Mouse (Mus musculus): Measurements from ENCODE around the gene Cfi. TPM values are rescaled to one million over a fixed set of nuclear protein-coding genes. Genes with fewer than 3 reads are reported as not detected.

The Cfi gene
- polyA plus RNA-seq, 1 experiment from 2014 or later = 0.48 TPM

- WGBS = 91% methylated on average over 10 of the region's 10 CpGs
- Histone ChIP-seq H3K9ac (no peak overlapping the region), H3K27me3 (no peaks in the 10 kb centered on the region), H3K36me3 (peaks cover 49% of the 10 kb centered on the region), H3K4me1 (peaks cover 11% of the 10 kb centered on the region), H3K4me2 (replicated peaks) (no peak overlapping the region), H3K9me3 (replicated peaks) (no peaks in the 10 kb centered on the region), H3K27ac (replicated peaks) (no peak overlapping the region), H3K4me3 (replicated peaks) (no peak overlapping the region)
- no peak for ATAC-seq (ENCODE audit: insufficient number of reproducible peaks, low FRiP score, low TSS enrichment, low read depth)
Observed at GRCm38 (mm10) chr3:129826691-129827090, 9.0 kb upstream of the Cfi start.

GRCm38 (mm10) chr3:129827691-129828090, 8.0 kb upstream of the Cfi start:
- Histone ChIP-seq H3K36me3 (peaks cover 49% of the 10 kb centered on the region), H3K4me3 (replicated peaks) (no peak overlapping the region), H3K9me3 (replicated peaks) (no peaks in the 10 kb centered on the region), H3K27me3 (peaks cover 3% of the 10 kb centered on the region; the same call in 1 of the 2 replicates), H3K4me1 (peaks cover 11% of the 10 kb centered on the region), H3K27ac (replicated peaks) (no peak overlapping the region), H3K4me2 (replicated peaks) (no peak overlapping the region), H3K9ac (no peak overlapping the region)
- ATAC-seq (ENCODE audit: insufficient number of reproducible peaks, low FRiP score, low TSS enrichment, low read depth) = no peak
- 96% methylated on average over 5 of the region's 5 CpGs for WGBS

- H3K27ac ChIP-seq (replicated peaks) = peak overlapping the region; percentile 91
- ATAC-seq (ENCODE audit: insufficient number of reproducible peaks, low FRiP score, low TSS enrichment, low read depth) = peak; percentile 5; the same call in 1 of the 2 replicates
- 0% methylated on average over 38 of the region's 45 CpGs for WGBS
- peak overlapping the region; percentile 75 for H3K4me2 ChIP-seq (replicated peaks)
- peak overlapping the region; percentile 82 for H3K4me3 ChIP-seq (replicated peaks)
- no peaks in the 10 kb centered on the region for H3K9me3 ChIP-seq (replicated peaks)
- peaks cover 11% of the 10 kb centered on the region for H3K4me1 ChIP-seq
- peaks cover 3% of the 10 kb centered on the region; the same call in 1 of the 2 replicates for H3K27me3 ChIP-seq
- H3K9ac ChIP-seq = peak overlapping the region; percentile 76
- H3K36me3 ChIP-seq = peaks cover 25% of the 10 kb centered on the region
Observed at GRCm38 (mm10) chr3:129830626-129831025, 5.1 kb upstream of the Cfi start.

GRCm38 (mm10) chr3:129831035-129831568, 4.6 kb upstream of the Cfi start, which contains the start of gene Gar1:
Gene Gar1 (minus strand): TSS chr3:129831396.
- H3K9ac ChIP-seq = peak within 1 kb of the TSS; percentile 76

GRCm38 (mm10) chr3:129836051-129836697, 490 bp downstream of the Cfi start:
- WGBS = 16% methylated on average over 11 of the region's 11 CpGs
- Histone ChIP-seq H3K36me3 (no peaks in the 10 kb centered on the region), H3K4me3 (replicated peaks) (no peak overlapping the region), H3K27me3 (peaks cover 3% of the 10 kb centered on the region; the same call in 1 of the 2 replicates), H3K9me3 (replicated peaks) (no peaks in the 10 kb centered on the region), H3K27ac (replicated peaks) (no peak overlapping the region), H3K4me2 (replicated peaks) (peak overlapping the region; percentile 10; the same call in 1 of the 2 replicates), H3K9ac (no peak overlapping the region), H3K4me1 (no peaks in the 10 kb centered on the region; the same call in 1 of the 2 replicates)
- no peak for ATAC-seq (ENCODE audit: insufficient number of reproducible peaks, low FRiP score, low TSS enrichment, low read depth)

More at GRCm38 (mm10) chr3:129831035-129831568, 4.6 kb upstream of the Cfi start, which contains the start of gene Gar1:
- Histone ChIP-seq H3K4me3 (replicated peaks) (peak within 1 kb of the TSS; percentile 82), H3K4me2 (replicated peaks) (peak within 1 kb of the TSS; percentile 75), H3K9me3 (replicated peaks) (no peaks in the 10 kb centered on the region), H3K27ac (replicated peaks) (peak within 1 kb of the TSS; percentile 91), H3K36me3 (peaks cover 21% of the 10 kb centered on the region), H3K27me3 (peaks cover 3% of the 10 kb centered on the region; the same call in 1 of the 2 replicates), H3K4me1 (peaks cover 11% of the 10 kb centered on the region)
- WGBS = under 1% methylated on average over 60 of the region's 60 CpGs
- ATAC-seq (ENCODE audit: insufficient number of reproducible peaks, low FRiP score, low TSS enrichment, low read depth) = peak; percentile 94

GRCm38 (mm10) chr3:129836965-129837364, 1.3 kb downstream of the Cfi start:
- H3K4me3 ChIP-seq (replicated peaks) = no peak overlapping the region
- no peak overlapping the region for H3K9ac ChIP-seq
- H3K9me3 ChIP-seq (replicated peaks) = no peaks in the 10 kb centered on the region
- H3K27ac ChIP-seq (replicated peaks) = no peak overlapping the region
- H3K36me3 ChIP-seq = no peaks in the 10 kb centered on the region
- H3K4me2 ChIP-seq (replicated peaks) = no peak overlapping the region
- H3K27me3 ChIP-seq = peaks cover 3% of the 10 kb centered on the region; the same call in 1 of the 2 replicates
- no peak for ATAC-seq (ENCODE audit: insufficient number of reproducible peaks, low FRiP score, low TSS enrichment, low read depth)
- WGBS = 88% methylated on average over 6 of the region's 6 CpGs
- no peaks in the 10 kb centered on the region for H3K4me1 ChIP-seq

GRCm38 (mm10) chr3:129838017-129838416, 2.3 kb downstream of the Cfi start:
- H3K4me1 ChIP-seq = no peaks in the 10 kb centered on the region
- ATAC-seq (ENCODE audit: insufficient number of reproducible peaks, low FRiP score, low TSS enrichment, low read depth) = no peak
- no peaks in the 10 kb centered on the region for H3K9me3 ChIP-seq (replicated peaks)
- H3K27ac ChIP-seq (replicated peaks) = no peak overlapping the region
- no peak overlapping the region for H3K9ac ChIP-seq
- 56% methylated on average over 7 of the region's 7 CpGs for WGBS
- no peaks in the 10 kb centered on the region for H3K27me3 ChIP-seq
- H3K4me3 ChIP-seq (replicated peaks) = no peak overlapping the region
- no peak overlapping the region for H3K4me2 ChIP-seq (replicated peaks)
- H3K36me3 ChIP-seq = no peaks in the 10 kb centered on the region

GRCm38 (mm10) chr3:129845868-129846267, 10.2 kb downstream of the Cfi start:
- Histone ChIP-seq H3K9me3 (replicated peaks) (no peaks in the 10 kb centered on the region), H3K27ac (replicated peaks) (no peak overlapping the region), H3K4me3 (replicated peaks) (no peak overlapping the region), H3K4me2 (replicated peaks) (no peak overlapping the region), H3K4me1 (no peaks in the 10 kb centered on the region), H3K9ac (no peak overlapping the region), H3K36me3 (no peaks in the 10 kb centered on the region), H3K27me3 (no peaks in the 10 kb centered on the region)
- 81% methylated on average over 2 of the region's 2 CpGs for WGBS
- no peak for ATAC-seq (ENCODE audit: insufficient number of reproducible peaks, low FRiP score, low TSS enrichment, low read depth)

- ATAC-seq (ENCODE audit: insufficient number of reproducible peaks, low FRiP score, low TSS enrichment, low read depth) = no peak
- H3K36me3 ChIP-seq = no peaks in the 10 kb centered on the region
Observed at GRCm38 (mm10) chr3:129846846-129847245, 11.2 kb downstream of the Cfi start.

GRCm38 (mm10) chr3:129862592-129862991, 26.9 kb downstream of the Cfi start:
- ATAC-seq (ENCODE audit: insufficient number of reproducible peaks, low FRiP score, low TSS enrichment, low read depth) = no peak
- 66% methylated on average over 2 of the region's 2 CpGs for WGBS
- Histone ChIP-seq H3K36me3 (no peaks in the 10 kb centered on the region), H3K27ac (replicated peaks) (no peak overlapping the region), H3K27me3 (no peaks in the 10 kb centered on the region), H3K4me3 (replicated peaks) (no peak overlapping the region), H3K9ac (no peak overlapping the region), H3K4me1 (no peaks in the 10 kb centered on the region), H3K9me3 (replicated peaks) (no peaks in the 10 kb centered on the region), H3K4me2 (replicated peaks) (no peak overlapping the region)

More at GRCm38 (mm10) chr3:129846846-129847245, 11.2 kb downstream of the Cfi start:
- 84% methylated on average over 7 of the region's 7 CpGs for WGBS
- H3K4me3 ChIP-seq (replicated peaks) = no peak overlapping the region
- H3K4me1 ChIP-seq = no peaks in the 10 kb centered on the region
- H3K4me2 ChIP-seq (replicated peaks) = no peak overlapping the region
- H3K9me3 ChIP-seq (replicated peaks) = no peaks in the 10 kb centered on the region
- no peak overlapping the region for H3K27ac ChIP-seq (replicated peaks)
- H3K27me3 ChIP-seq = no peaks in the 10 kb centered on the region
- H3K9ac ChIP-seq = no peak overlapping the region

- Histone ChIP-seq H3K4me2 (replicated peaks) (no peak overlapping the region), H3K27me3 (no peaks in the 10 kb centered on the region), H3K27ac (replicated peaks) (no peak overlapping the region), H3K4me3 (replicated peaks) (no peak overlapping the region), H3K9ac (no peak overlapping the region), H3K9me3 (replicated peaks) (no peaks in the 10 kb centered on the region), H3K4me1 (no peaks in the 10 kb centered on the region), H3K36me3 (no peaks in the 10 kb centered on the region)
- WGBS = 54% methylated on average over 14 of the region's 14 CpGs
- ATAC-seq (ENCODE audit: insufficient number of reproducible peaks, low FRiP score, low TSS enrichment, low read depth) = no peak
Observed at GRCm38 (mm10) chr3:129863698-129864097, 28.0 kb downstream of the Cfi start.

Measured in embryonic facial prominence, embryonic 15.5 days (tissue).